Mouse (Mus musculus): ENCODE data around the gene Vmn2r93.

- TF ChIP-seq CTCF (IDR thresholded peaks at IDR 0.05): no peak
- TF ChIP-seq EP300 (IDR thresholded peaks at IDR 0.05): no peak
These were observed 25.1 kb downstream of the Vmn2r93 start for GRCm38 (mm10) chr17:18323031-18323430.
